Mouse (Mus musculus) heart, embryonic 10.5 days (tissue): ENCODE data around the gene Cdc42bpa. TPM values are rescaled to one million over a fixed set of nuclear protein-coding genes. Genes with fewer than 3 reads are reported as not detected.

Experiments used
- DNase-seq: peaks from one replicate; pipeline ENCODE4 v3.0.0-alpha.2; 2017; ENCODE audit warnings: low spot score
- H3K27ac ChIP-seq: fragments of 300-500 bp; sonication (generic); 2 replicates; pipeline ENCODE4 v1.5.1; 2016; ENCODE audit warnings: mild to moderate bottlenecking
- H3K27me3 ChIP-seq: fragments of 300-500 bp; sonication (generic); 2 replicates; pipeline ENCODE4 v1.6.1; 2016; ENCODE audit warnings: mild to moderate bottlenecking; ENCODE audit not compliant: poor library complexity, insufficient read depth, severe bottlenecking
- H3K36me3 ChIP-seq: fragments of 300-500 bp; sonication (generic); 2 replicates; pipeline ENCODE4 v1.6.1; 2016; ENCODE audit warnings: mild to moderate bottlenecking, moderate library complexity
- H3K4me1 ChIP-seq: fragments of 300-500 bp; sonication (generic); 2 replicates; pipeline ENCODE4 v1.6.1; 2016; ENCODE audit warnings: mild to moderate bottlenecking
- H3K4me3 ChIP-seq: fragments of 300-500 bp; sonication (generic); 2 replicates; pipeline ENCODE4 v1.5.1; 2016; ENCODE audit warnings: mild to moderate bottlenecking, moderate library complexity
- H3K9me3 ChIP-seq: fragments of 300-500 bp; sonication (generic); 2 replicates; pipeline ENCODE4 v1.6.1; 2016; ENCODE audit warnings: mild to moderate bottlenecking, moderate library complexity
- WGBS: fragments of 180-500 bp; shearing (Covaris S2); methylation state at CpG from one replicate; pipeline ENCODE4 v1.1.7; 2016; 5-methylcytosine and 5-hydroxymethylcytosine counted together
- polyA plus RNA-seq: library from polyadenylated mRNA; unstranded; fragments of >200 nt; fragmentation: Nextera tagmentation; extraction: Ambion mirVana; gene quantifications from 2 replicates; pipeline ENCODE4 v1.2.1, GENCODE M21; 2016

Cdc42bpa gene
- polyA plus RNA-seq, 1 experiment from 2014 or later: 14.8 TPM

GRCm38 (mm10) chr1:180179840-180180239 lies 219.6 kb downstream of the Cdc42bpa start:
- 80% methylated on average over 2 of the region's 2 CpGs for WGBS
- peak overlapping the region; percentile 47; the same call in 1 of the 2 replicates for H3K27ac ChIP-seq
- H3K36me3 ChIP-seq: no peaks in the 10 kb centered on the region
- no peak overlapping the region for H3K4me3 ChIP-seq
- H3K9me3 ChIP-seq: no peaks in the 10 kb centered on the region
- H3K4me1 ChIP-seq: peaks cover 14% of the 10 kb centered on the region
- no peak for DNase-seq
- H3K27me3 ChIP-seq: 0 out of 2 replicates have a peak, but pooled peaks cover 6% of the 10 kb centered on the region

GRCm38 (mm10) chr1:180181304-180181965 lies 221.2 kb downstream of the Cdc42bpa start:
- no peak overlapping the region for H3K27ac ChIP-seq

GRCm38 (mm10) chr1:180181966-180182319 lies 221.7 kb downstream of the Cdc42bpa start:
- no peak overlapping the region for H3K4me3 ChIP-seq
- H3K4me1 ChIP-seq: peaks cover 33% of the 10 kb centered on the region
- H3K36me3 ChIP-seq: no peaks in the 10 kb centered on the region
- H3K9me3 ChIP-seq: no peaks in the 10 kb centered on the region
- H3K27me3 ChIP-seq: 0 out of 2 replicates have a peak, but pooled peaks cover 6% of the 10 kb centered on the region
- no peak overlapping the region for H3K27ac ChIP-seq
- WGBS: 85% methylated on average over 9 of the region's 9 CpGs
- DNase-seq: no peak

More at GRCm38 (mm10) chr1:180181304-180181965, 221.2 kb downstream of the Cdc42bpa start:
- Histone ChIP-seq H3K27me3 (0 out of 2 replicates have a peak, but pooled peaks cover 6% of the 10 kb centered on the region), H3K4me3 (no peak overlapping the region), H3K9me3 (no peaks in the 10 kb centered on the region), H3K4me1 (peaks cover 30% of the 10 kb centered on the region), H3K36me3 (no peaks in the 10 kb centered on the region)
- DNase-seq: no peak
- WGBS: 84% methylated on average over 7 of the region's 7 CpGs

GRCm38 (mm10) chr1:180182731-180183130 lies 222.5 kb downstream of the Cdc42bpa start:
- Histone ChIP-seq H3K9me3 (no peaks in the 10 kb centered on the region), H3K36me3 (no peaks in the 10 kb centered on the region), H3K27me3 (0 out of 2 replicates have a peak, but pooled peaks cover 6% of the 10 kb centered on the region), H3K4me1 (peaks cover 33% of the 10 kb centered on the region), H3K4me3 (no peak overlapping the region), H3K27ac (no peak overlapping the region)
- no peak for DNase-seq
- 72% methylated on average over 3 of the region's 3 CpGs for WGBS

- H3K9me3 ChIP-seq: no peaks in the 10 kb centered on the region
- 84% methylated on average over 6 of the region's 6 CpGs for WGBS
- H3K4me1 ChIP-seq: peaks cover 33% of the 10 kb centered on the region
- H3K36me3 ChIP-seq: no peaks in the 10 kb centered on the region
- no peak overlapping the region for H3K27ac ChIP-seq
- no peak for DNase-seq
- 0 out of 2 replicates have a peak, but pooled peaks cover 2% of the 10 kb centered on the region for H3K27me3 ChIP-seq
- no peak overlapping the region for H3K4me3 ChIP-seq
These were observed 223.4 kb downstream of the Cdc42bpa start for GRCm38 (mm10) chr1:180183525-180184159.

- Histone ChIP-seq H3K4me3 (no peak overlapping the region), H3K27ac (peak overlapping the region; percentile 72; the same call in 1 of the 2 replicates), H3K36me3 (no peaks in the 10 kb centered on the region), H3K4me1 (peaks cover 31% of the 10 kb centered on the region), H3K9me3 (no peaks in the 10 kb centered on the region), H3K27me3 (no peaks in the 10 kb centered on the region)
- no peak for DNase-seq
- 33% methylated on average over 7 of the region's 7 CpGs for WGBS
These were observed 224.5 kb downstream of the Cdc42bpa start for GRCm38 (mm10) chr1:180184768-180185167.

- DNase-seq: no peak
- peaks cover 26% of the 10 kb centered on the region for H3K4me1 ChIP-seq
- no peaks in the 10 kb centered on the region for H3K36me3 ChIP-seq
- H3K9me3 ChIP-seq: no peaks in the 10 kb centered on the region
- peaks cover 5% of the 10 kb centered on the region; the same call in 1 of the 2 replicates for H3K27me3 ChIP-seq
- WGBS: 57% methylated on average over 5 of the region's 5 CpGs
- H3K4me3 ChIP-seq: no peak overlapping the region
- peak overlapping the region; percentile 72 for H3K27ac ChIP-seq
These were observed 225.6 kb downstream of the Cdc42bpa start for GRCm38 (mm10) chr1:180185877-180186276.

GRCm38 (mm10) chr1:180186371-180186770 lies 226.1 kb downstream of the Cdc42bpa start:
- WGBS: 75% methylated on average over 3 of the region's 3 CpGs
- Histone ChIP-seq H3K27ac (peak overlapping the region; percentile 32), H3K4me1 (peaks cover 26% of the 10 kb centered on the region), H3K36me3 (no peaks in the 10 kb centered on the region), H3K27me3 (peaks cover 5% of the 10 kb centered on the region; the same call in 1 of the 2 replicates), H3K4me3 (no peak overlapping the region), H3K9me3 (no peaks in the 10 kb centered on the region)
- no peak for DNase-seq

- Histone ChIP-seq H3K27ac (no peak overlapping the region), H3K27me3 (peaks cover 9% of the 10 kb centered on the region; the same call in 1 of the 2 replicates), H3K4me1 (peaks cover 26% of the 10 kb centered on the region), H3K36me3 (no peaks in the 10 kb centered on the region), H3K4me3 (no peak overlapping the region), H3K9me3 (no peaks in the 10 kb centered on the region)
- 79% methylated on average over 4 of the region's 4 CpGs for WGBS
- no peak for DNase-seq
These were observed 228.7 kb downstream of the Cdc42bpa start for GRCm38 (mm10) chr1:180188951-180189350.

- Histone ChIP-seq H3K4me3 (no peak overlapping the region), H3K27ac (no peak overlapping the region), H3K4me1 (peaks cover 21% of the 10 kb centered on the region), H3K36me3 (no peaks in the 10 kb centered on the region), H3K27me3 (peaks cover 17% of the 10 kb centered on the region), H3K9me3 (no peaks in the 10 kb centered on the region)
- WGBS: 77% methylated on average over 8 of the region's 8 CpGs
- no peak for DNase-seq
These were observed 230.8 kb downstream of the Cdc42bpa start for GRCm38 (mm10) chr1:180191112-180191511.

- DNase-seq: no peak
- no peak overlapping the region for H3K27ac ChIP-seq
- H3K36me3 ChIP-seq: no peaks in the 10 kb centered on the region
- peaks cover 19% of the 10 kb centered on the region for H3K4me1 ChIP-seq
- no peak overlapping the region for H3K4me3 ChIP-seq
- H3K27me3 ChIP-seq: peaks cover 17% of the 10 kb centered on the region
- 76% methylated on average over 7 of the region's 7 CpGs for whole genome bisulfite sequencing
- no peaks in the 10 kb centered on the region for H3K9me3 ChIP-seq
These were observed 231.5 kb downstream of the Cdc42bpa start for GRCm38 (mm10) chr1:180191651-180192220.

GRCm38 (mm10) chr1:180192866-180193265 lies 232.6 kb downstream of the Cdc42bpa start:
- 49% methylated on average over 4 of the region's 4 CpGs for WGBS
- no peak overlapping the region for H3K4me3 ChIP-seq
- peaks cover 17% of the 10 kb centered on the region for H3K27me3 ChIP-seq
- H3K4me1 ChIP-seq: peaks cover 19% of the 10 kb centered on the region
- H3K27ac ChIP-seq: no peak overlapping the region
- H3K36me3 ChIP-seq: no peaks in the 10 kb centered on the region
- H3K9me3 ChIP-seq: no peaks in the 10 kb centered on the region
- no peak for DNase-seq

- Histone ChIP-seq H3K9me3 (no peaks in the 10 kb centered on the region), H3K4me1 (peaks cover 19% of the 10 kb centered on the region), H3K27me3 (peaks cover 17% of the 10 kb centered on the region), H3K27ac (no peak overlapping the region), H3K36me3 (no peaks in the 10 kb centered on the region), H3K4me3 (no peak overlapping the region)
- DNase-seq: no peak
- WGBS: 75% methylated on average over 8 of the region's 8 CpGs
These were observed 233.2 kb downstream of the Cdc42bpa start for GRCm38 (mm10) chr1:180193391-180193935.
